Mouse (Mus musculus) lung, postnatal 14 days (tissue): ENCODE measurements at regions not wholly inside any gene's neighbourhood (a gene's known extent, or its start where the extent isn't known, plus 50 kb on each side); places are given as distances from the start of the nearest gene placed in this dataset.

Experiments
- DNase-seq: peaks from one replicate; pipeline ENCODE4 v3.0.0; 2021

GRCm38 (mm10) chr3:6675354-6675753, 55.1 kb upstream of the 1700008P02Rik start:
- DNase-seq = no peak
